Mouse (Mus musculus) myocyte (in vitro differentiated cells): ENCODE measurements around the gene Syde2.
A peak's percentile ranks its signal among the peaks of the same experiment; 100 is the strongest.

Experiments
- E2F4 ChIP-seq: IDR thresholded peaks from one replicate; pipeline ENCODE4 v1.6.1; 2011; ENCODE audit warnings: mild to moderate bottlenecking, control low read depth, moderate library complexity; ENCODE audit not compliant: insufficient read depth
- MAX ChIP-seq: IDR thresholded peaks from one replicate; pipeline ENCODE4 v1.6.1; 2011; ENCODE audit warnings: low read depth, mild to moderate bottlenecking, control low read depth
- MYOG ChIP-seq, 3 experiments: IDR thresholded peaks; one replicate each; pipeline ENCODE4 v1.6.1; 2011; ENCODE audit warnings: control low read depth in 2 of 3, low read depth in 2 of 3, mild to moderate bottlenecking in 2 of 3; ENCODE audit not compliant: insufficient read length in 2 of 3, control insufficient read depth in 1 of 3, insufficient read depth in 1 of 3
- POLR2A ChIP-seq: IDR thresholded peaks from one replicate; pipeline ENCODE4 v1.6.1; 2011; ENCODE audit warnings: low read depth, mild to moderate bottlenecking, control low read depth, moderate library complexity; ENCODE audit not compliant: insufficient read length
- POLR2AphosphoS2 ChIP-seq: IDR thresholded peaks from one replicate; pipeline ENCODE4 v1.6.1; 2011; ENCODE audit warnings: low read depth, control low read depth; ENCODE audit not compliant: insufficient read length
- SRF ChIP-seq: IDR thresholded peaks from one replicate; pipeline ENCODE4 v1.6.1; 2011; ENCODE audit warnings: low read depth; ENCODE audit not compliant: control insufficient read depth, insufficient read length
- TCF12 ChIP-seq: IDR thresholded peaks from one replicate; pipeline ENCODE4 v1.6.1; 2011; ENCODE audit warnings: mild to moderate bottlenecking, control low read depth; ENCODE audit not compliant: poor library complexity, insufficient read depth, severe bottlenecking
- USF1 ChIP-seq: IDR thresholded peaks from one replicate; pipeline ENCODE4 v1.6.1; 2011; ENCODE audit warnings: low read depth, mild to moderate bottlenecking, control low read depth, moderate library complexity

- TF ChIP-seq POLR2A, result peak; percentile 52
- TF ChIP-seq MAX, result no peak
- no peak for TF ChIP-seq TCF12
- no peak for TF ChIP-seq USF1
- no peak for TF ChIP-seq POLR2AphosphoS2
- TF ChIP-seq SRF, result no peak
- TF ChIP-seq E2F4, result no peak
- peak in 1 of 3 experiments; percentile 53 for TF ChIP-seq MYOG (IDR thresholded peaks at IDR 0.05; ENCODE audit: control insufficient read depth in 1 of 3, insufficient read depth in 1 of 3, insufficient read length in 2 of 3, low read depth in 2 of 3)
Observed at GRCm38 (mm10) chr3:145987970-145988683, 457 bp downstream of the Syde2 start.
